Mouse (Mus musculus) thymus, postnatal 36 days (tissue): ENCODE measurements around the gene Prrg2.

Source experiments
- DNase-seq, 2 experiments: peaks; one replicate each; pipeline ENCODE4 v3.0.0; 2022; ENCODE audit warnings: mixed read lengths in 2 of 2

Prrg2 gene

DNA sequence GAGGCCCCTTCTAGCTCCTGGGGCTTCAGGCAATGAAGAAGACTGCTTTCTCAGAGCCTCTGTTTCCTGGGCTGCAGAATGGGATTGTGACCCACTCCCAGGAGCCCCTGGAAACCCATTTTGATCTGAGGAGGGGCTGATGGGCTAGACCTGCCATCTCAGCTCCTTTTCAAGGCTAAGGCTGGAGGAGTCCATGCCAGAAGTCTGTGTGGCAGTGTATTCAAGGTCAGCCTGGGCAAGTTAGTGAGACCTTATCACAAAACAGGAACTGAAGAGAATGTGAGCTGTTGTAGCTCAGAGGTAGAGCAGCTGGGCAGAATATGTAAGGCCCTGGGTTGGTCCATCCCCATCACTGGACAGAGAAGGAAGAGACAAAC is 5.5 kb downstream of the Prrg2 start:
- DNase-seq: no peak

DNA sequence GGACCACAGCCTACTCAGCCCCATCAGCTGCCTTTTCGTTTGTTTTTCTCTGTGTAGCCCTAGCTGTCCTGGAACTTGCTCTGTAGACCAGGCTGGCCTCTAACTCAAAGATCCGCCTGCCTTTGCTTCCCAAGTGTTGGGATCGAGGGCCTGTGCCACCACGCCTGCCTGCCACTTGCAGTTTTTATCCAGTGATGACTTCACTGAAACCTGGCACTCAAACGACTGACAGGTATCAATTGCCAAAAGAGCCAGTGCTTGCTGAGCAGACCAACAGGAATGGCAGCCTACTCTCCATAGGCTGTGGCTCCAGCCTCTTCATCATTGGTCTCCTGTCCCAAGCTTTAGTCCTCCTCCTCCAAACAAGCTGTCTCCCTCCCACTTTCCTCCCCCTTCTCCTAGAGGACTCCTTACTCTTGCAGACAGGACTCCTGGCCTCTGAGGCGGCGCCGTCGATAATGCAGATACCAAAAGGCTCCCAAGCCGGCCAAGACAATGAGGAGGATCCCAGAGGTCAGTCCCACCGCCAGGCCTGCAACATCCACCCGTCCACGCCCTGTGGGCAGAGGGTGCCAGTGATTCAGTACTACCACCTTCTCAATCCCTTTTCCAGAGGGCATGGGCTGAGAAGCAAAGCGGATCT is 6.0 kb downstream of the Prrg2 start:
- no peak for DNase-seq

DNA sequence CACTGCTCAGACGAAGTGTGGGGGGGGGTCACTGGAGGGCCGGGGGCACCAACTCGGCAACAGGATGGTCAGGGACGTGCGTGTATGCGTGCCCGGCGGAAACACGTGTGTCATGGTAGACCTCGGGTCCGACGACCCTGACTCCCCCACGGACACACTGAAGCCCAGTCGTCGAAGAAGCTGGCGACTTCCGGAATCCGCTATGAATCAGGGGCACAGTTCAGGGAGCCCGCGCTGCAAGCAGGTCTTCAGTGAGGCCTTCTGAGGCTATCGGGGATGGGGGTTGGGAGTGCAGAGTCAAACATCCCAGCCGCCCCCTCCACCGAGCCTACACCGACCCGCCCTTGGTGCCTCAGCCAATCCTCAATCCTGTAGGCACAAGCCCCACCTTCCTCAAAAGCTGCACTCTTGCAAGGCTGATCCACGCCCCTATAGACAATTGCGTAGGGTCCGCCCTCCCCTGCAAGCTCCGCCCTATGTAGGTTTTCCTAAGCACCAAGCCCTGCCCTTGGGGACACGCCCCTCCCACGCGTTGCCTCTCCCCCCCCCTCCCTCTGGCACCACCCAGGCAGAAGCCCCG is 8.5 kb downstream of the Prrg2 start:
- peak; percentile 95 to 98 for DNase-seq

DNA sequence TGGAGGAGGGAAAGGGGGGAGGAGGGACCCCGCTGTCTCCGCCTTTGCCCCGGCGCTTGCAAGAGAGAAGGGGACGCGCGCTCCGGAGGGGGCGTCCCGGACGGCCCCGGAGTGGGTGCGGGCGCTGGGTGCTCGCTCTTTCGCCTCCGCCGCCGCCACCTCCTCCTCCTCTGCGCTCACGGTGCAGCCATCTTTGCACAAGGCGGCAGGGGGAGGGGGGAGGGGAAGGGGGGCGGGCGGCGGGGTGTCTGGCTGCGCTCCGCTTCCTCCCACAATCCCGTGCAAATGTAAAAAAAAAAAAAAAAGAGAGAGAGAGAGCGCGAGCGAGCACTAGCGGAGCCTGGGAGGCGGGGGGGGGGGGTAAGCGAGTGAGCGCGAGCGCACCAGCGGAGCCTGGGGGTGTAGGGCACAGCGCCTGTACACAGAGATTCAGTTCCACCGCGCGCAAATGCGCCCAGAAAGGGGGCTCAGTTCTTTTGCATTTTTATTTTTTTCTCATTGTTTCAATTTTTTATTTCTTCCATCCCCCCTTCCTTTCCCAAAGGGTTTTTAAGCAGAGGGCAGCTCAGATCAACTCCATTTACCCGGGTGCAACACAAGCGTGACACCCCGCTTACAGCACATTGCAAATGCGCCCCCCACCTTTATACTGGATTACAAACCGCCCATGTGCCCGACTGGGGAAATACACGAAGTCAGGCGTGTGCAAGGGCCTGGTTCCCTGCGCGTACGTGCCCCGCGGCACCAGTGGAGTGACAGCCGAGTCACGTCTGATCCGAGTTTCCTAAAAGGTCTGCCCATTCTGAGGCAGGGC is 9.2 kb downstream of the Prrg2 start:
- peak; percentile 84 to 88 for DNase-seq

DNA sequence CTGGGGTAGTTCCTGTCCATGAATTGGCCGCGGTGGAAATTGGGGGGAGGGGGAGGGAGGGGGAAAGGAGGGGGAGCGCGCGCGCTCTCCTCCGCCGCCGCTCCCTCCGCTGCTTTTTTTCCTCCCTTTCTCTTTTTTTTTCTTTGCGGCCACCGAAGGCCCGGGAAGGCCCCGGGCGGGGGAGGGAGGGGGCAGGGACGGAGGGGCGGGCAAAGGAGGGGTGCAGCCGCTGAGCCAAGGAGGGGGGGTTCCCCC is 9.7 kb downstream of the Prrg2 start, which contains the start of gene Prr12:
TSS of gene Prr12 (minus strand) at position 20 of the 255 bp plus-strand sequence.
- no peak for DNase-seq

DNA sequence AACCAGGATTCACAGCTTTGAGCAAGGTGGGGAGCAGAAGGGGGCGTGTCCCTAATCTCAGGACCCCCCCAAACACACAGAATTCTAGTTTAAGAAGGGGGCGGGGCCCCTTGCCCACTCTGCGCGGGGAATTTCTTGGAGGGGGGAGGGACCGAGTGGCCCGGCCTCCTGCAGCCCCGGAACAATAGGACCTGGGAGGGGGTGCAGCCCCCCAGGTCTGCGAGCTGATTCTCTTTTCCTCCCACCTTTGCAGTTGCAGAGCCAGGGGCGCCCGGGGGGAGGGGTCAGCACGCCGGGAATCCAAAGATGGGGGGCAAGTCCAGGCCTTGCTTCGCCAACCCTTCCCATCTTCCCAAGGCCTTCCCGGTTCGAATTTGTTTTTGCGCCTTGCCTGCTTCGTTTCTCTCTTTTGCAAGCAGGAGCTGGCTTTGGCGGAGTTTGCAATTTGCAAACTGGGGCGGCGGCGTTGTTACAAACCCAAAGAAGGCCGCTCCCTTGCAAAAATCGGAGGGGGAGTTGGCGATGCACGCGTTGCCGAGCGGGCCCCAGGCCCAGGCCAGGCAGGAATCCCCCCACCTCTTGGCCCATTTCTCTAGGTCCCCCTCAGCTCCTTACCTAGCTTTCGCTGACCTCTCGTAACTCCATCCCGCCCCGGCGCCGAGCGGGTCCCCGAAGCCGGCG is 10.2 kb downstream of the Prrg2 start:
- DNase-seq: peak; percentile 32 to 68

DNA sequence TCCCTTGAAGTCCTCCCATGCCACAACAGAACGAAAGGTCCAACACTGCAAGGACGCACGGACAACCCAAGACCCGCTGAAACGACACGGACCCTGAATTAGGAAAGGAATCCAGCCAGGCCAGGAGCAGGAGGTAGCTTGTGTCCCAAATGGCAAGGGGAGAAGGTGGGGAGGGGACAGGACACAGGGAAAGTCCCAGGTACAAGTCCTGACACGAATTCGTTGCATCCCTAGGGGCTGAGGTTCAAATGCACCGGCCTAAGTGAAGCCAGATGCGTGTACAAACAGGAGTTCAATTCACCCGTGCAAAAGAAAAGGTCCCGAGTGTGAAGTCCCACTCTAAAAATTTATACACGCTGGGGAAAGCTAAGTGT is 10.9 kb downstream of the Prrg2 start:
- no peak for DNase-seq

DNA sequence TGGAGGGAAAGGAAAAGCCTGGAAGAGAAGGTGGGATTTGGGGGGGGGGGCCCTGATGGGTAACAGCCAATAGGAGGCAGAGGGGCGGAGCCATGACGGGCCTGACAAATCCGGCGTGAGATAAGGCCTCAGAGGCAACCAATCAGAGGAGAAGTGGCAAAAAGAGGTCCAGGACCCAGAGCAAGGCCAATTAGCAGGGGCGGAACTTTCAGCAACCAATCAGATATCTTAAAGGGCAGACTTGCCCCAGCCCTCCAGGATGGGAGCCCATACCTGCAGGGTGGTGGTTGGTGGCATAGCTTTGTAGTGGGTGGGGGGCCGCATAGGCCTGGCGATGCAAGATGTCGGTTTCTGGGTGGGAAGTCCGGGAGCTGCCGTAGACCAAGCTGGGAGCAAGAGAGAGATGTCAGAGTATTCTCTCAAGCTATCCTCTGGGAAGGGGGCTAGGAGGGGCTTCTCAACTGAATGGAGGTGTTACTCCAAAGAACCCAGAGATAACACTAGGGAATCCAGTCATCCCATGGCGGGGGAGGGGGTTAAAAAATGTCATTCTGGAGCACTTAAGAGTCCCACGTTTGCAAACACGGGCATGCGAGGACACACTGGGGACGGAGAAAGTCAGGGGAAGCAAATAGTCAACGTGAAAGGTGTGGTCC is 11.4 kb downstream of the Prrg2 start:
- peak; percentile 36 to 59 for DNase-seq

DNA sequence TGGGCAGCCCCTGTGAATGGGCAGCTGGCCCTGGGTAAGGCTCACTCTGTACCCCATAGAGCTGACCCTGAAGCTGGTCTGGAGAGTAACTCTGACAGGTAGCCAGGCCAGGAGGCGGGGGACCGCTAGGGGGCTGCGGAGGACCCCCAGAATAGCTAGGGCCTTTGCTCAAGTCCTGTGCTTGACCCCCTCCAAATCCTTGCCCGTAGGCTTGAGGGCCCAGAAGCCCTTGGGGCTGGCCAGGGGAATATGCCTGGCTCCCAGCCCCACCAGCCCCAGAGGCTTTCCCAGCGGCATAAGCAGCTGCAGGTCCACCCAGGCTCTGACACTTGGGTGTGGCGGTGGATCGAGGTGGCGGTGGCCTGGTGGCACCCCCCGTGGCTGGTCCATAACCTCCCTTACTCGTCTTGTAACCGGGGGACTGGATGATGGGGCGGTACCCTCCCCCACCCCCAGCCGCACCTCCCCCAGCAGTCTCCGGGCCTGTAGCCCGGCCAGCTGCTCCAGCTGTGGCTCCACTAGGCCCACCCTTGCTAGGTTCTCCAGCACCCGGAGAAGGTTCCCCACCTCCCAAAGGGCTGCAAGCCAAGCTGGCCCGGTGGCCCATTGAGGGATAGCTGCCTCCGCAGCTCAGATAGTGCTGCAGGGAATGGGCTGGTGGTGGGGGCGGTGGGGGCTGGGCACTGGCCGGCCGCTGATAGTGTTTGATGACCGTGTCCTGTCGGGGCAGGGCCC is 13.4 kb downstream of the Prrg2 start:
- DNase-seq: no peak

DNA sequence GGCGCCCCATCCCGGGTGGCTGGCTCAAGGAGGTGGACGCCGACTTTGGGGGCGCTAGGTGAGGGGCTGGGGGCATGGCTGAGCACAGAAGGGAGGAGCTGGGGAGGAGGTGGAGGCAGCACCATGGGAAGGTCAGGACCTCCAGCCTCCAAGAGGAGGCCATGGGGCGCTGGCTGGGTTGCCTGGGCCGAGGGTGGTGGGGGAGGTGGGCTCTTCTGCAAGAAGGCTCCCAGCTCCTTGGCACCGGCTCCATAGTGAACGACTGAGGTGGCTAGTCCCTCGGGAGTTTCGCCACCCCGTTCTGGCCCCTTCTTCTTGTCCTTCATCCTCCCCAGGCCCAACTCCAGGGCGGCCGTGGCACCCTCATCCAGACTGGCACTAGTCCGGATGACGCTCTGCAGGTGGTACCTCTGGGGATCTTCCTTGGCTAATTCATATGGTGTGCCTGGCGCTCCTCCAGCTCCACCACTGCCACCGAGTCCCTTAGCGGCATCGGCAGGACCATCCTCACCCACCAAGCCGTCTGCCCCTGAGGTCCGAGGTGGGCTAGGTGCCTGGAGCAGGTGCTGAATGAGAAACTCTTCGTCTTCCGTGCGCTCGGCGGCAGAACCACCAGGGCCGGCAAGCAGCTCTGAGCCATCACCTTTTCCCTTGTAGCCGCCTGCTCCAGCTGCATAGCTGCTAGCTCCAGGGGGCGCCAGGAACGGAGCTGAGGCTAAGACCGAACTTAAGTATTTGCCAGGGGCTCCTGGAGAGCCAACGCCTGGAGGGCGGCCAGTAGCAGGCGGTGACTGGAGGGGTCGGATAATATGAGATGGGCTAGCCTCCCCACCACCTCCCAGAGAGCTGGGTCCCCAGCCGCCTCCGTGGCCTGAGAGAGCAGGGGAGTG is 14.2 kb downstream of the Prrg2 start:
- DNase-seq: peak in 1 of 2 experiments; percentile 27

DNA sequence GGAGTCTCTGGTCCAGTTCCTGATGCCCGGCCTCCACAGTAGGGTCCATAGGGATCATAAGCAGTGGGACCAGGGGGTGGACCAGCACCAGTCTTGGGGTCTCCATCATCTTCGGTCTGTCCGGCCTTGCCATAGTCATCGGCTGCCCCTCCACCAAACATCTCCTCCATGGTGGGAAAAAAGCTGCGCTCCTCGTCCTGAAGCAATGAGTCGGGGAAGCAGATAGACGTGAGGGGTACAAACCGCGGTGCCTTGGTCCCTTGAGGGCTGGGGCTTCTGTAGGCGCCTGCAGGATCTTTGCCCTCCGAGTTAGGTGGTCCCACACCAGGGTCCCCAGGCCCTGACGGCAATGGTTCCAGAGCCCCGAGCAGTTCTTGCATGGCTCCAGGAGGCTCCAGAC is 15.0 kb downstream of the Prrg2 start:
- no peak for DNase-seq

DNA sequence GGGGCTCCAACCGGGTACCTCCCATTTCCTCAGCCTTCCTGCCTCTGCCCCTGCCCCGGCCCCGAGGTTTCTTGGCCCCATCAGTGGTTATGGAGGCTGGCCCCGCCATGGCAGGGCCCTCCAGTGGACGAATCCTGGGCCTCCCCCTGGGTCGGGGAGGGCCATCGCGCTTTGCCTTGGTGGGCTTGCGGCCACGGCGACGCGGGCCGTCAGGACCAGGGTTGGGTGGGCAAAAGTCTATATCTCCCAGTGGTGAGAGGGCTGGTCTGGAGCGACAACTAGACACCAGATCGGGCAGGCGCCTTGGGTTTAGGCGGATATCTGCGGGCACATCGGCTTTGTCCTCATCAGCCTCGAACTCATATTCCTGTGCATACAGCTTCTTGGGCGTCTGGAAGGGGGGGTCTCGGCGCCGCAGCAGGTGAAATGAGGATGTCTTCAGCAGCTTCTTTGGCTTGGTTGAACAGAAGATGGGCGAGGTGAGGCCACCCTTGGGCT is 15.6 kb downstream of the Prrg2 start:
- no peak for DNase-seq

DNA sequence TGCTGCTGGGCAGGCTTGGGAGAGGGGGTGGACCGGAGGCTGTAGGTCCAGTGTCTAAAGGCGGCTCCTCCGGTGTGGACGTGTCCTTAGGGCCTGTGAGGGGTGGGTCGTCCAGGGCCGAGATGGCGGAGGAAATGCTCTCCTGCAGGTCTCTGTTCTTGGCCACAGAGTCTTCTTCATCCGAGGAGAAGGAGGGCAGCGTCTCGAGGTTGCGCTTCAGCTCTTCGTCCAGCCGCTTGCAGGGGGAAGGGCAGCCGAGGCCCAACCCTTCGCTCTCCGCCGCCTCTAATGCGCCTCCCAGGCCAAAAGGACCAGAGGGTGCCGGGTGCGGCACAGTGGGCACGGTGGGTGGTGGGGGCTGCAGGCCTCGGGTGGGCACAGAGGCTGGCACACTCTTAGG is 16.7 kb downstream of the Prrg2 start:
- DNase-seq: no peak

DNA sequence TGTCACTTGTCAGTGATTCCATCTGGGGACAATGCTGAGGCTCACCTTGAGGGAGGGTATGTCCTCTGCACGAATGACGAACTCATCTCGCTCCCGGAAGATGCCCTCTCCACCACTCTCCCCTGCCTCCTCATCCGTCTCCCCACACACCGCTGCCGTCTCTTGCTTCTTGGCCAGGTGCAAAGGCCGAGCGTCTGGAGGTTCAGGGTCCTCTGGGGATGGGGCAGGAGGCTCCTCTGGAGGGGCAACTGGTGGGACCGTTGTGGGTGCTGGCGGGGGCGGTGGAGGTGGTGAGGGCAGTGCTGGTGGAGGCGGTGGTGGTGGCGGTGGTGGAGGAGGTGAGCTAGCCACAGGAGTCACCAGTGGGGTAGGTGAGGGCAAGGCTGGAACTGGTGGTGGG is 19.2 kb downstream of the Prrg2 start:
- DNase-seq: no peak

DNA sequence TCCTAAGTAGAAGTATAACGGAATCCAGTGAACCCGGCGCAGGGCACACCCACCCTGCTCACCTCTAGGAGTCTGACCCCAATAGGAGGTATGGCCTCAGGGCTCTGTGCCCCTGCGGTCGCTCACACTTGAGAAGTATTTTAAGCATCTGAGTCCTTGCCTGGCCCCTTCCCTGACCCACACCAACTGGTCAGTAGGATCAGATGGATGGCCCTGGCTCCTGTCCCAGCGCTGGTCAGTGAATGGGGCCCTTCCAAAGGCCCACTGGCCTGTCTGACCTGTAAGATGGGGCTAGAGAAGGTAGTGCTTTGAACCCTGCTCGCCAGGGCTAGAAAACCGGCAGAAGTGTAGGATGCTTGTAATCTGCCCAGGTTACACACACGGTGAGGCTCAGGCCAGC is 21.6 kb downstream of the Prrg2 start:
- no peak for DNase-seq

DNA sequence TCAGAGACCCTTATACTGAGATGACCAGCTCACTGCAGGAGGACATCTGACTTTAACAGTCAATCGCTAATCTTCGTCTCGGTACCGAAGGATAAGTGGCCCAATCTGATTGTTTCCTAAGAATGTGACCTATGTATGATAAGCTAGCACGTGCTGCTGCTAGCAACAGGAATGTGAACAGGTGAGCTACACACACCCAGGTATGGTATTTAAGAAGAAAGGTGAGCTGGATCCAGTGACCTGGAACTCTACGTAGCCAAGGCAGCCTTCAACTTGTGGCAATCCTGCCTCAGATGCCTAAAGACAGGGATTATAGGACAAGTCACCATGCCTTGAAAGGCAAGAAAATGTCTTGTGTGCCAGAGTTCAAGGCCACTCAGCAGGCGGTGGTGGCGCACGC is 24.1 kb downstream of the Prrg2 start:
- DNase-seq: no peak

DNA sequence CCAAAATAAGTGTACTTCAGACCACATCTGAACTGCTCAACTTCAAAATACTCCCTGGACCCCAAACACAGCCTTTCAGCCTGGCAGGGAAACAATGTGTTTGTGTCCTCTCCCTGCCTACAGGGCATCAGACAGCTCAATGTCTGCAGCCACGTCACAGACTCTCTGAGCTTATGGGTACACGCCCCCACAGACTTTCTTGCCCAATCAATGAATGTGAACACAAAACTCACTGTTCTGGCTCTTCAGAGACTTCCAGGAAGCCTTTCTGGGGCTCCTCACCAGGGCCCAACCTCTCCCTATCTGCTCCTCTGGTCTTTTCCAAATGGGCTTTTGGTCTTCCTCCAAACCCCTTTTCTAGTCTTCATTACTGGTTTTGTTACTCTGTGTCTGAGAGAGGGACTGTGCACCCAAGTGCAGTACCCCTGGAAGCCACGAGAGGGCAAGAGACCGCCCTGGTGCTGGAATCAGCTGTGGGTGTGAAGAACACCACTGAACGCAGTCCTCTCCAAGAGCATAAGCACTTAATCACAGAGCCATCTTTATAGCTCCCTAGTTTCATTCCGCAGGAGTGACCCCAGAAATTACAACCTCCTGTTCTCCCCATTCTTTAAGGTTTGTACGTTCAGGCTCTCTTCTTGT is 24.6 kb downstream of the Prrg2 start:
- peak; percentile 75 to 79 for DNase-seq

DNA sequence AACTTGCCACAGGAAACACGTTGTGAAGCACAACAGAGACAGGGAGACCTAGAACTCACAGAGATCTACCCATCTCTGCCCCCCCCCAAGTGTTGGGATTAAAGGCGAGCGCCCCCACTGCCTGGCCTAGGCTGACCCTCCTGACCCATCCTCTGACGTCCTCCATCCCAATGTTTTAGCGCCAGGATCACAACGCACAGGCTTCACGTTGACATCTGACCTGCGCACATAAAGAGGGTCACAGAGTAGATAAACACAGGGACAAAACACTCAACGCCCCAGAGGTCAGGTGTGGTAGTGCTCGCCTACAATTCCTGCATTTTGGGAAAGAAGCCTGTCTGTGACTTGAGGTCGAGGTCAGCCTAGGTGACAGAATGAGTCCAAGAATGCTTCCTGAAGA is 25.8 kb downstream of the Prrg2 start:
- DNase-seq: no peak

DNA sequence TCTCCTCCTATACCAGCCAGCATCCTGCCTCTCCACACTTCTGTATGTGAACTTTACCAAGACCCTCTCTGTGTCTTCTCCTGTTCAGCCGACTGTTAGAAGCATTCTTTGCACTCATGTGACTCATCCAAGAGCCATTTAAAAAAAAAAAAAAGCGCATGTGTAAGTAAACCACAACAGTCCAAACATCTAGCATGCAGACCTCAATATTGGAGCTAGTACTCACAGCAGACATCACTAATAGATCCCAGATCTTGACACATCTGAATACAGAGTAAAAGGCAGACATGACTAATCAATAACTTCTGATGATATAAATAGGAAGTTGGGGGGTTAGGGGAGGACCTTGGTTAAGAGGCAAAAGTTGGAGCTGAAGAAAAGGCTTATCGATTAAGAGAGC is 26.8 kb downstream of the Prrg2 start:
- DNase-seq: no peak

DNA sequence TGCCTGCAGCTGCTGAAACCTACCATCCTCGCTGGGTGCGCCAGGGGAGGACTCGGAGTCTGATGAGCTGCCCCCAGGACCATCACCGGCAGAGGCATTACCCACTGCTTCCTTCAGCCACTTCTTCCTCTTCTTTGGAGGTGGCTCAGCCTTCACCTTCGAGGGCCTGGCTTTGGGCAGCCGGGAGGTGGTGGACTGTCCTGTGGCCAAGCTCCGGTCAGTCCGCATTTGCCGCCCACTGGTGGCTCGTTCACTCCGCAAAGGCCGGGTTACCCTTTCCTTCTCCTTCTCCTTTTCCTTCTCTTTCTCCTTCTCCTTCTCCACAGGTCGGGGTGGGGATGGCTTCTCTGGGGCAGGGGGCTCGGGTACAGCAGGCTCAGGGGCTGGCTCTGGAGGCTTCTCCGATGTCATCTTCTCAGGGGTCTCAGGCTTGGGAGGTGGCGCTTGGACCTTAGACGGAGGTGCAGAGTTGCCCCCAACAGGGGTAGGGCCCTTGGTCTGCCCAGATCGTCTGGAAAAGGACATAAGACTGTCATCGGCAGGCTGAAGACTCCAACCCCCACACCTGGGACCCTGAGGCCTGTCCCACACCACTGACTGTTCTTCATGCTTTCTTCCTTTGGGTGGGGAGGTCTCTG is 28.6 kb downstream of the Prrg2 start:
- no peak for DNase-seq
